Mouse (Mus musculus) heart, embryonic 13.5 days (tissue): ENCODE results near the gene Ythdc1. TPM values are rescaled to one million over a fixed set of nuclear protein-coding genes. Genes with fewer than 3 reads are reported as not detected.

Experiments used
- ATAC-seq: fragments of 200-750 bp; cut with Nextera tagmentation; 2 replicates; pipeline ENCODE4 v1.8.0; 2017; ENCODE audit warnings: moderate TSS enrichment; ENCODE audit not compliant: insufficient number of reproducible peaks, low FRiP score, low TSS enrichment; ENCODE audit errors: extremely low read depth
- H3K27ac ChIP-seq: fragments of 300-500 bp; sonication (generic); replicated peaks from 2 replicates; pipeline ENCODE4 v1.5.1; 2015; ENCODE audit warnings: moderate library complexity, mild to moderate bottlenecking, inconsistent platforms
- H3K27me3 ChIP-seq: fragments of 300-500 bp; sonication (generic); replicated peaks from 2 replicates; pipeline ENCODE4 v1.6.1; 2015; ENCODE audit warnings: mild to moderate bottlenecking, inconsistent platforms
- H3K36me3 ChIP-seq: fragments of 300-500 bp; sonication (generic); 2 replicates; pipeline ENCODE4 v1.6.1; 2015; ENCODE audit warnings: mild to moderate bottlenecking, inconsistent platforms
- H3K4me1 ChIP-seq: fragments of 300-500 bp; sonication (generic); 2 replicates; pipeline ENCODE4 v1.6.1; 2015; ENCODE audit warnings: inconsistent platforms
- H3K4me2 ChIP-seq: fragments of 300-500 bp; sonication (generic); 2 replicates; pipeline ENCODE4 v1.6.1; 2015; ENCODE audit warnings: inconsistent platforms, mild to moderate bottlenecking, moderate library complexity
- H3K4me3 ChIP-seq: fragments of 300-500 bp; sonication (generic); 2 replicates; pipeline ENCODE4 v1.5.1; 2015; ENCODE audit warnings: moderate library complexity, mild to moderate bottlenecking, inconsistent platforms
- H3K9ac ChIP-seq: fragments of 300-500 bp; sonication (generic); 2 replicates; pipeline ENCODE4 v1.6.1; 2015; ENCODE audit warnings: inconsistent platforms, mild to moderate bottlenecking, moderate library complexity
- H3K9me3 ChIP-seq: fragments of 300-500 bp; sonication (generic); 2 replicates; pipeline ENCODE4 v1.6.1; 2016; ENCODE audit warnings: inconsistent platforms
- WGBS: fragments of 180-500 bp; shearing (Covaris S2); methylation state at CpG from one replicate; pipeline ENCODE4 v1.1.7; 2015; ENCODE audit warnings: mixed read lengths; 5-methylcytosine and 5-hydroxymethylcytosine counted together
- polyA plus RNA-seq: library from polyadenylated mRNA; unstranded; fragments of >200 nt; fragmentation: Nextera tagmentation; extraction: Ambion mirVana; gene quantifications from 2 replicates; pipeline ENCODE4 v1.2.1, GENCODE M21; 2015

The Ythdc1 gene
- 21.9 and 24.1 TPM in 2 replicates for polyA plus RNA-seq

DNA sequence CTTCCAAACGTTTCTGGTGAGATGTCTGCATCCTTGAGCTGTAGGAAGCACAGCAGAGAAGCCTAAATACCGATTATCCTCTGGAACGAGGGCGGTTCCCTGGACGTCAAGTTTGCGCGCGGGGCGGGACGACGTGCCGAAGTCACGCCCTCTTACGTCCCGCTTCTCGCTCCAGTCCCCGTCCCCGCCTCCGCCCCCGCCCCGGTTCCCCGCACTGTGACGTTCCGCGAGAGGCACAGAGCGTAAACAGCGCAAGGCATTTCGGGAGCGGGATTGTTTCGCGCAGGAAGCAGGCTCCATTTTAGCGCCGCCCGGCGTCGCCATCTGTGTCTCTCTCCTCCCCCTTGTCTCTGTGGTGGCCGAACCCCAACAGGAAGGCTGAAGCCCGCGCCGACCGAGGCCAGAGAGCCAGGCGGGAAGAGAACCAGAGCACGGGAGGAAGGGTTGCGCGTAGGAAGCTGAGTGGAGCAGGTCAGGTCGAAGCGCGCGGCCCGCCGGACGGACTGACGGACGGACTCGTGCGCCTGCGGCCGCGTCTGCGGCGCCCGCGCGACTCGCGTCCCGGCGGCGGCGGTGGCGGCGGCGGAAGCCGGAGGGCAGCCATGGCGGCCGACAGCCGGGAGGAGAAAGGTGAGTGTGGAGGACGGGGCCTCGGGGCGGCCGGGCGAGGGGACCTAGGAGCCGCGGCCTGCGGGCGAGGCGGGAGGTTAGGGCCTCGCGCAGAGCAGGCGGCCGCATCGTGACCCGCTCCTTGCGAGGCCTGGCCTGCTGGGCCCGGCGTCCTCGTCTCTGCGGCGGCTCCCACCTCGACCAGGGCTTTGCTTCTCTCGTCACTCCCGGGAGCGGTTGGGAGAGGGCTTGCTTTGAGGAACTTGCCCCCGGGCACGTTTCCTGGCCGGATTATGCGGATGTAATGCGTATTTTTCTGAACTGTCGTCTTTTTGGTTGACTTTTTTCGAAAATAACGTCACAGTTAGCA is at the start of gene Ythdc1:
Gene Ythdc1, plus strand, starts transcription at position 260 of the 979 bp plus-strand sequence.
- H3K9ac ChIP-seq: peak within 1 kb of the TSS; percentile 99
- peak within 1 kb of the TSS; percentile 97 for H3K4me3 ChIP-seq
- H3K27ac ChIP-seq: peak within 1 kb of the TSS; percentile 99
- H3K27me3 ChIP-seq: no peaks in the 10 kb centered on the region
- no peaks in the 10 kb centered on the region for H3K9me3 ChIP-seq
- H3K36me3 ChIP-seq: no peaks in the 10 kb centered on the region
- peak; percentile 98 for ATAC-seq
- WGBS: under 1% methylated on average over 106 of the region's 111 CpGs
- peak within 1 kb of the TSS; percentile 85 for H3K4me2 ChIP-seq
- H3K4me1 ChIP-seq: peaks cover 20% of the 10 kb centered on the region

DNA sequence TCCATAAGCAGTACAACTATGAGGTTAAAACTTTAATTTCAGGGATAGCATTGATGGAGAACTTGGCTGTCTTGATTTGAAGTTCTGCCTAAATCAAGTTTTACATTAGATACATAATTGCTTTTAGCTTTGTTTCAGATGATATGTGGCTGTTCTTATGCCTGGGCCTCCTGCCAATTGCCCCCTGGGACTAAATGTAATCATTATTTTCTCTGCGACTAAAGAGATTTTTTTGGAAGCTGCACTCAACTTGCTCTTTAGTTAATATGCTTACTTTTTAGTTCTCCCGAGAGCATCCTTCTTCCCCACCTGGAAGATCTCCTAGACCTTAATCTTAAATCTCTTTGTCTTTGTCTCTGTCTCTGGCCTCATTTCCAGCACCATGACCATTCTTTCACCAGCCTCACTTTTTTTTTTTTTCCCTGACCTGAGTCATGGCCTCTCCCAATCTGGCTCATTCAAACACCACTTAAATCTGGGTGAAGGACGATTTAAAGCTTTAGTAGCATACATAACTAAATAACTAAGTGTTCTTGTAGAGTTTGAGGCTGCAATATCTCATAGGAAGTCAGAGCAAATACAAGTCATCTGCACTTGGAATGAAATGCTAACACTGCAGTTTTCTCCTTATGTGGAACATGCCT is 34.9 kb upstream of the Ythdc1 start:
- Histone ChIP-seq H3K27me3 (no peaks in the 10 kb centered on the region), H3K9me3 (no peaks in the 10 kb centered on the region), H3K4me3 (no peak overlapping the region), H3K4me2 (no peak overlapping the region), H3K9ac (no peak overlapping the region), H3K36me3 (no peaks in the 10 kb centered on the region), H3K4me1 (no peaks in the 10 kb centered on the region), H3K27ac (no peak overlapping the region)
- 55% methylated on average over 3 of the region's 3 CpGs for whole genome bisulfite sequencing
- no peak for ATAC-seq

DNA sequence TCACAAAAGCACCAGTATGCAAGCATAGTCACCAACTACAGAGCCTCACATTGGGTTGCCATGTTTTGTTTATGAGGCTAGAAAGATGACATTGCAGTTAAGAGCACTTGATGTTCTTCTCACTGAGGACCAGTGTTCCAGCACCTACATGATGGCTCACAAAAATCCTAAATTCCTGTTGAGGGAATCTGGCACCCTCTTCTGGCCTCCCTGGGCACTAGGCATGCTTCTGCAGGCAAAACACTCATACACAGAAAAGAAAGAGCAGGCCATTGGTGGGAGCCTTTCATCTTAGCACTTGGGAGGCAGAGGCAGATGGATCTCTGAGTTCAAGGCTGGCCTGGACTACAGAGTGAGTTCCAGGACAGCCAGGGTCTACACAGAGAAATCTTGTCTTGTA is 33.0 kb upstream of the Ythdc1 start:
- no peak for ATAC-seq
- Histone ChIP-seq H3K4me1 (no peaks in the 10 kb centered on the region), H3K4me3 (no peak overlapping the region), H3K9ac (no peak overlapping the region), H3K36me3 (no peaks in the 10 kb centered on the region), H3K9me3 (no peaks in the 10 kb centered on the region), H3K4me2 (no peak overlapping the region), H3K27ac (no peak overlapping the region), H3K27me3 (no peaks in the 10 kb centered on the region)

DNA sequence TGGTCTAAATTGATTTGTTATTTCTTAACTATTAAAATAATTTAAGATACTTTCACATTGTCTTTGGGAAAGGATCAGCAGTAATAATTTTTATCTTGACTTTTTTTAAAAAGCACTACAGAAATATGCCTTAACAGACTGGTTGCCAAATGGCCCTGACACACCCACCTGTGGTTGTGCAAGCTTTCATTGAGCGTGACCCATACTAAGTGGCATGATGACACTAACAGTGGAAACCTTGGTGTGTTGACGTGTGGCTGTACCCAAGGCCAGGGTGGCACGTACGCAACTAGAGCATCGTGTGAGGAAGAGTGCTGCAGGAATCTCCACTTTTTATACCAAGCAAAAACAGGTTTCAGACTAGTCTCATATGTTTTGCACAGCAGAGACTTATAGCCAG is 27.1 kb upstream of the Ythdc1 start:
- no peaks in the 10 kb centered on the region for H3K36me3 ChIP-seq
- no peaks in the 10 kb centered on the region for H3K27me3 ChIP-seq
- no peak overlapping the region for H3K9ac ChIP-seq
- 66% methylated on average over 5 of the region's 5 CpGs for WGBS
- ATAC-seq: no peak
- H3K4me1 ChIP-seq: no peaks in the 10 kb centered on the region
- H3K27ac ChIP-seq: no peak overlapping the region
- no peak overlapping the region for H3K4me3 ChIP-seq
- H3K4me2 ChIP-seq: no peak overlapping the region
- no peaks in the 10 kb centered on the region for H3K9me3 ChIP-seq

DNA sequence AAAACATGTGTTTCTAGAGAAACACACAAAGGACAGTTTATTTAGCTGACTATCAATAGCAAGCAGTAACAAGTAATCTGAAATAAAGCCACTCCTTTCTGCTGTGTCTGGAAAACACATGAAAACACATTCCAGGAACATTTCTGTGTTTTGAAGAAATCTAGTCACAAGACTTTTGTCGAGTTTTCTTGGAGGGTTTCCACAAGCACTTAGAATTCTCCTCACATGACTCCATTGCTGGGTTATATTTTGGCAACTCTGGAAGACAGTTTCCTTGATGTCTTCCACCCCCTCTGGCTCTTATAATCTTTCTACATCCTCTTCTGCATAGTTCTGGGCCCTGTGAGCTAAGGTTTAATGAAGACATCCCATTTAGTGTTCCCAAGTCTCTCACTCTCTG is 25.6 kb upstream of the Ythdc1 start:
- ATAC-seq: no peak

DNA sequence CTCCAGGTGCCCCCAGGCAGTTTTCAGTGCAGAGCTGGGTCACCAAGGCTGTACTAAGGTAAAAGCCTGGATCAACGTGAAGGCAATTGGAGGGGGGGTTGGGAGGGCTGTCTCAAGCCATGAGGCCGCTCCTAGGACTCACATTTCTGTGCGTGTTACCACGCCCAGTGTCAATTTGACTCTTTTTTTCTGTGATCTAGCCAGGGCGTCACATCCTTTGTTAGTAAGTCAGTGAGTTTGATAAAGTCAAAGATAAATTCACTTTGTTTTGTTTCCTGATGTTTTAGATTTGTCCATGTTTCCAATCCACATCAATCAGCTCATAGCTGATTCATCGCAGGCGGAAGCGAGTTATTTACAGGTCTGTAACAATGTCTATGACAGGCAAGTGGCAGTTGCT is 21.0 kb upstream of the Ythdc1 start:
- no peak for ATAC-seq
- WGBS: 59% methylated on average over 8 of the region's 8 CpGs
- Histone ChIP-seq H3K27ac (no peak overlapping the region), H3K4me1 (no peaks in the 10 kb centered on the region), H3K4me2 (no peak overlapping the region), H3K9me3 (no peaks in the 10 kb centered on the region), H3K36me3 (no peaks in the 10 kb centered on the region), H3K9ac (no peak overlapping the region), H3K4me3 (no peak overlapping the region), H3K27me3 (no peaks in the 10 kb centered on the region)

More for the DNA sequence above, 25.6 kb upstream of the Ythdc1 start:
- Histone ChIP-seq H3K9me3 (no peaks in the 10 kb centered on the region), H3K36me3 (no peaks in the 10 kb centered on the region), H3K4me3 (no peak overlapping the region), H3K9ac (no peak overlapping the region), H3K4me1 (no peaks in the 10 kb centered on the region), H3K27me3 (no peaks in the 10 kb centered on the region), H3K4me2 (no peak overlapping the region), H3K27ac (no peak overlapping the region)
- WGBS: 44% methylated on average over 1 of the region's 1 CpGs

DNA sequence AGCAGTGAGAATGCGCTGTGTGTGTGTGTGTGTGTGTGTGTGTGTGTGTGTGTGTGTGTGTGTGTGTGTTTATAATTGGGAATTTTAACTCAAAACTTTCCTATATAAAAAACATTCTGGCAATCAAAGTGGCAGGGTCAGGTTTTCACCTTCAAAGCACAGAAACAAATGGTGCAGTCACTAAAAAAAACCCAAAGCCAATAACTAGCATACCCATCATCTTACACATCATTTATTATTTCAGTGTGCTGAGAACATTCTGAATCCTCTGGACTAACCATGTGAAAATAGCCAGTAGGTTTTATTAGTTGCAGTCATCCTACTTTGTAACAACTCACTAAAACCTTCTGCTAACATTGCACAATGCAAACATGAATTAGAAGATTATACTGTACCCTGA is 19.8 kb upstream of the Ythdc1 start:
- Histone ChIP-seq H3K4me2 (no peak overlapping the region), H3K36me3 (no peaks in the 10 kb centered on the region), H3K9me3 (no peaks in the 10 kb centered on the region), H3K27me3 (no peaks in the 10 kb centered on the region), H3K9ac (no peak overlapping the region), H3K27ac (no peak overlapping the region), H3K4me3 (no peak overlapping the region), H3K4me1 (no peaks in the 10 kb centered on the region)
- 93% methylated on average over 1 of the region's 1 CpGs for WGBS
- no peak for ATAC-seq

DNA sequence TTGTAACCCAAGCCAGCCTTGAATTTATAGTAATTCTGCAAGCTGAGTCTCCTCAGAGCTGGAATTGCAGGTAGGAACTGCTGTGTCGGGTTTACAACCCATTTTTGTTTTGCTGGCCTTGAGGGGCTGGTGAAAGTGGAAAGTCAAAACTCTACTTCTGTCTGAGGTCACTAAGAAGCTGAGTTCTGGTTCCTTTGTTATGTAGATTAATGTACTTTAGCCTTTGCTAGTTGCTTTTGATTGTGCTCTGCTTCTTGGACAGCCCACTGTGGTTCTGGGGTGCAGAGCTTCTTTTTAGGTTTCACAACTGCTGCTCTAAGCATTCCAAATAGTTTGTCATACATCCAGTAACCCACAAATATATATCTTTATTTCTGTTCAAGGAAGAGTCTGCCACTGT is 17.2 kb upstream of the Ythdc1 start:
- Histone ChIP-seq H3K4me1 (no peaks in the 10 kb centered on the region), H3K36me3 (no peaks in the 10 kb centered on the region), H3K4me3 (no peak overlapping the region), H3K9ac (no peak overlapping the region), H3K9me3 (no peaks in the 10 kb centered on the region), H3K4me2 (no peak overlapping the region), H3K27ac (no peak overlapping the region), H3K27me3 (no peaks in the 10 kb centered on the region)
- 53% methylated on average over 1 of the region's 1 CpGs for WGBS
- ATAC-seq: no peak

DNA sequence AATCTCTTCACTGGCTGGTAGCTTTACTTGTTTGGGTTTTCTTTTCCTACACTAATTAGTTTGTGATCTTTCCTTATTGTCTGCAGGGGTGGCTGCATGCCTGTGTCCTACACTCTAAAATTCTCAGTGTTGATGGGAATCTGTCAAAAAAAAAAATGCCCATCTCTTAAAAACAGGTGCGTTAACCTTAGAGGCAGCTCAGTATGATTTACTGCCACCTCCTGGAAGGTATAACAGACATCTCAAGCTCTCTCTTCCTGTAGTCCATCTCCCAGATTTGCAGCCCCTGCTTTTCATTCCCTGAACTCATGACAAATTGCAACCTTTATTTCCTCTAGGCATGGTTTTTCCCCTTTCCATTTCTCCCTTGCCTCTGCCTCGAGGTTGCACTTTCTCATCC is 14.1 kb upstream of the Ythdc1 start:
- no peaks in the 10 kb centered on the region for H3K36me3 ChIP-seq
- WGBS: 61% methylated on average over 2 of the region's 2 CpGs
- H3K9me3 ChIP-seq: no peaks in the 10 kb centered on the region
- no peak overlapping the region for H3K4me2 ChIP-seq
- ATAC-seq: no peak
- H3K9ac ChIP-seq: no peak overlapping the region
- no peak overlapping the region for H3K4me3 ChIP-seq
- H3K27ac ChIP-seq: no peak overlapping the region
- no peaks in the 10 kb centered on the region for H3K4me1 ChIP-seq
- H3K27me3 ChIP-seq: no peaks in the 10 kb centered on the region

DNA sequence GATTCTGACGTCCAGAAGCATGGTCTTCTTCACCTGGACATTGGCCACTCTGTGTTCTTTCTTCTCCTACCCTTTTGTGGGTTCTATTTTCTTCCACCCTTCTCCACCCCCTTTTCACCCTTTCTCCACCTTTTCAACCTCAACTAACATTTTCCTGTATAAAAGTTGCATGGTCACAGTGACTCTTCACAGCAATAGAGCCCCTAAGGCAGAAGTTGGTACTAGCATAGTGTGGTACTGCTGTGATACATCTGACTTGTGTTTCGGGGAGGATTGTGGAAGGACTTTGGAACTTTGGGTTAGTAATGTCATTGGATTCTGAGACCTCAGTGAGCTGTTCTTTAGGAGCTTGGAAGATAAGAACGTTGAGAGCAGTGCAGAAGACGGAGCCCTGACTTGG is 11.8 kb upstream of the Ythdc1 start:
- Histone ChIP-seq H3K27me3 (no peaks in the 10 kb centered on the region), H3K9me3 (no peaks in the 10 kb centered on the region), H3K9ac (no peak overlapping the region), H3K27ac (no peak overlapping the region), H3K4me3 (no peak overlapping the region), H3K36me3 (no peaks in the 10 kb centered on the region), H3K4me2 (no peak overlapping the region), H3K4me1 (no peaks in the 10 kb centered on the region)
- 46% methylated on average over 4 of the region's 4 CpGs for WGBS
- ATAC-seq: no peak

DNA sequence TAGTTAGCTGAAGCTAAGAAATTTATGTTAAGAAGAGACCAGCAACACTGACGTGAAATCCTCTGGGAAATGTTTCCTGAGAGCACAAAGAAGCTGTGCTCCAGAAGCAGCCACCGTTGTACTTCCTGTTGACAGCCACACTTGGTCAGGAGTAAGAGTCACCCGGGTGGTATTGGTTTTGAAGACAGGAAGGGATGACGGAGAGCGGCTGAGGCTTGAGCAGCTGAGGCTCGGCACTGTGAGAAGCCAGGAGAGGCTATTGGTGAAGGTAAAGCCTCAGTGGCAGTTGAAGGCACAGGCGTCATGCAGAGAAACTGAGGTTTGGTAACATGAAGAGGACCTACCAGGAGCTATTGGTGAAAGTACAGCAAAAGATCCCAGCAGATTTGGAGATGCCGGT is 11.2 kb upstream of the Ythdc1 start:
- 54% methylated on average over 8 of the region's 8 CpGs for WGBS
- H3K9me3 ChIP-seq: no peaks in the 10 kb centered on the region
- no peak overlapping the region for H3K4me2 ChIP-seq
- no peak for ATAC-seq
- H3K27ac ChIP-seq: no peak overlapping the region
- H3K4me1 ChIP-seq: no peaks in the 10 kb centered on the region
- H3K9ac ChIP-seq: no peak overlapping the region
- H3K27me3 ChIP-seq: no peaks in the 10 kb centered on the region
- no peaks in the 10 kb centered on the region for H3K36me3 ChIP-seq
- no peak overlapping the region for H3K4me3 ChIP-seq
